Mouse (Mus musculus): ENCODE results near the gene Daam2.

The Daam2 gene

GRCm38 (mm10) chr17:49427631-49428238, 136.4 kb downstream of the Daam2 start:
- Histone ChIP-seq H3K36me3 (ENCODE audit: insufficient read depth, low read length) (no peaks in the 10 kb centered on the region), H3K9me3 (ENCODE audit: low read length) (no peaks in the 10 kb centered on the region), H3K4me1 (replicated peaks; ENCODE audit: low read depth, low read length) (peaks cover 42% of the 10 kb centered on the region), H3K4me3 (replicated peaks; ENCODE audit: low read length) (peak overlapping the region; percentile 85), H3K27me3 (ENCODE audit: insufficient read depth, low read length) (no peaks in the 10 kb centered on the region)
- TF ChIP-seq POU5F1 (IDR thresholded peaks at IDR 0.05; ENCODE audit: borderline replicate concordance, low read length) (no peak), CTCF (conservative IDR thresholded peaks at IDR 0.05; ENCODE audit: low read length) (peak; percentile 59)

- Histone ChIP-seq H3K36me3 (ENCODE audit: insufficient read depth, low read length) (no peaks in the 10 kb centered on the region), H3K27me3 (ENCODE audit: insufficient read depth, low read length) (no peaks in the 10 kb centered on the region), H3K4me1 (replicated peaks; ENCODE audit: low read depth, low read length) (peaks cover 8% of the 10 kb centered on the region), H3K4me3 (replicated peaks; ENCODE audit: low read length) (no peak overlapping the region), H3K9me3 (ENCODE audit: low read length) (0 out of 2 replicates have a peak, but pooled peaks cover 5% of the 10 kb centered on the region)
- TF ChIP-seq NANOG (IDR thresholded peaks at IDR 0.05; ENCODE audit: borderline replicate concordance, low read length) (no peak), POU5F1 (IDR thresholded peaks at IDR 0.05; ENCODE audit: borderline replicate concordance, low read length) (no peak), CTCF (conservative IDR thresholded peaks at IDR 0.05; ENCODE audit: low read length) (no peak)
These were observed 140.3 kb downstream of the Daam2 start for GRCm38 (mm10) chr17:49423872-49424271.

- Histone ChIP-seq H3K4me3 (replicated peaks; ENCODE audit: low read length) (no peak overlapping the region), H3K4me1 (replicated peaks; ENCODE audit: low read depth, low read length) (0 out of 2 replicates have a peak, but pooled peaks cover 2% of the 10 kb centered on the region)
These were observed 141.1 kb downstream of the Daam2 start for GRCm38 (mm10) chr17:49423067-49423325.

GRCm38 (mm10) chr17:49422286-49423066, 141.7 kb downstream of the Daam2 start:
- H3K4me3 ChIP-seq (replicated peaks; ENCODE audit: low read length): no peak overlapping the region
- H3K9me3 ChIP-seq (ENCODE audit: low read length): 0 out of 2 replicates have a peak, but pooled peaks cover 5% of the 10 kb centered on the region
- H3K4me1 ChIP-seq (replicated peaks; ENCODE audit: low read depth, low read length): no peaks in the 10 kb centered on the region
- H3K27me3 ChIP-seq (ENCODE audit: insufficient read depth, low read length): 0 out of 2 replicates have a peak, but pooled peaks cover 4% of the 10 kb centered on the region
- no peaks in the 10 kb centered on the region for H3K36me3 ChIP-seq (ENCODE audit: insufficient read depth, low read length)
- TF ChIP-seq CTCF (conservative IDR thresholded peaks at IDR 0.05; ENCODE audit: low read length): no peak
- no peak for TF ChIP-seq POU5F1 (IDR thresholded peaks at IDR 0.05; ENCODE audit: borderline replicate concordance, low read length)
- no peak for TF ChIP-seq NANOG (IDR thresholded peaks at IDR 0.05; ENCODE audit: borderline replicate concordance, low read length)

More at GRCm38 (mm10) chr17:49423067-49423325, 141.1 kb downstream of the Daam2 start:
- H3K36me3 ChIP-seq (ENCODE audit: insufficient read depth, low read length): no peaks in the 10 kb centered on the region
- TF ChIP-seq CTCF (conservative IDR thresholded peaks at IDR 0.05; ENCODE audit: low read length): no peak
- TF ChIP-seq POU5F1 (IDR thresholded peaks at IDR 0.05; ENCODE audit: borderline replicate concordance, low read length): no peak
- TF ChIP-seq NANOG (IDR thresholded peaks at IDR 0.05; ENCODE audit: borderline replicate concordance, low read length): no peak
- H3K9me3 ChIP-seq (ENCODE audit: low read length): 0 out of 2 replicates have a peak, but pooled peaks cover 5% of the 10 kb centered on the region
- H3K27me3 ChIP-seq (ENCODE audit: insufficient read depth, low read length): 0 out of 2 replicates have a peak, but pooled peaks cover 4% of the 10 kb centered on the region

- Histone ChIP-seq H3K36me3 (ENCODE audit: insufficient read depth, low read length) (no peaks in the 10 kb centered on the region), H3K27me3 (ENCODE audit: insufficient read depth, low read length) (0 out of 2 replicates have a peak, but pooled peaks cover 4% of the 10 kb centered on the region), H3K4me3 (replicated peaks; ENCODE audit: low read length) (no peak overlapping the region), H3K4me1 (replicated peaks; ENCODE audit: low read depth, low read length) (no peaks in the 10 kb centered on the region), H3K9me3 (ENCODE audit: low read length) (0 out of 2 replicates have a peak, but pooled peaks cover 5% of the 10 kb centered on the region)
- TF ChIP-seq NANOG (IDR thresholded peaks at IDR 0.05; ENCODE audit: borderline replicate concordance, low read length): no peak
- TF ChIP-seq POU5F1 (IDR thresholded peaks at IDR 0.05; ENCODE audit: borderline replicate concordance, low read length): no peak
- TF ChIP-seq CTCF (conservative IDR thresholded peaks at IDR 0.05; ENCODE audit: low read length): no peak
These were observed 144.3 kb downstream of the Daam2 start for GRCm38 (mm10) chr17:49419813-49420212.

GRCm38 (mm10) chr17:49416228-49416627, 147.9 kb downstream of the Daam2 start:
- Histone ChIP-seq H3K9me3 (ENCODE audit: low read length) (0 out of 2 replicates have a peak, but pooled peaks cover 5% of the 10 kb centered on the region), H3K4me1 (replicated peaks; ENCODE audit: low read depth, low read length) (no peaks in the 10 kb centered on the region), H3K36me3 (ENCODE audit: insufficient read depth, low read length) (no peaks in the 10 kb centered on the region), H3K27me3 (ENCODE audit: insufficient read depth, low read length) (0 out of 2 replicates have a peak, but pooled peaks cover 4% of the 10 kb centered on the region), H3K4me3 (replicated peaks; ENCODE audit: low read length) (no peak overlapping the region)
- TF ChIP-seq NANOG (IDR thresholded peaks at IDR 0.05; ENCODE audit: borderline replicate concordance, low read length) (no peak), CTCF (conservative IDR thresholded peaks at IDR 0.05; ENCODE audit: low read length) (no peak), POU5F1 (IDR thresholded peaks at IDR 0.05; ENCODE audit: borderline replicate concordance, low read length) (no peak)

- Histone ChIP-seq H3K4me3 (replicated peaks; ENCODE audit: low read length) (no peak overlapping the region), H3K27me3 (ENCODE audit: insufficient read depth, low read length) (0 out of 2 replicates have a peak, but pooled peaks cover 3% of the 10 kb centered on the region), H3K36me3 (ENCODE audit: insufficient read depth, low read length) (no peaks in the 10 kb centered on the region), H3K9me3 (ENCODE audit: low read length) (no peaks in the 10 kb centered on the region), H3K4me1 (replicated peaks; ENCODE audit: low read depth, low read length) (no peaks in the 10 kb centered on the region)
- peak; percentile 58 for TF ChIP-seq CTCF (conservative IDR thresholded peaks at IDR 0.05; ENCODE audit: low read length)
- TF ChIP-seq NANOG (IDR thresholded peaks at IDR 0.05; ENCODE audit: borderline replicate concordance, low read length): no peak
These were observed 150.6 kb downstream of the Daam2 start for GRCm38 (mm10) chr17:49413554-49413953.

GRCm38 (mm10) chr17:49412974-49413373, 151.2 kb downstream of the Daam2 start:
- Histone ChIP-seq H3K36me3 (ENCODE audit: insufficient read depth, low read length) (no peaks in the 10 kb centered on the region), H3K4me1 (replicated peaks; ENCODE audit: low read depth, low read length) (no peaks in the 10 kb centered on the region), H3K4me3 (replicated peaks; ENCODE audit: low read length) (no peak overlapping the region), H3K27me3 (ENCODE audit: insufficient read depth, low read length) (no peaks in the 10 kb centered on the region), H3K9me3 (ENCODE audit: low read length) (no peaks in the 10 kb centered on the region)
- TF ChIP-seq POU5F1 (IDR thresholded peaks at IDR 0.05; ENCODE audit: borderline replicate concordance, low read length): no peak
- TF ChIP-seq CTCF (conservative IDR thresholded peaks at IDR 0.05; ENCODE audit: low read length): no peak
- TF ChIP-seq NANOG (IDR thresholded peaks at IDR 0.05; ENCODE audit: borderline replicate concordance, low read length): no peak

Measured in E14TG2a.4 (cell line).